Mouse (Mus musculus) frontal cortex, postnatal 36 days (tissue): ENCODE measurements at regions not wholly inside any gene's neighbourhood (a gene's known extent, or its start where the extent isn't known, plus 50 kb on each side); places are given as distances from the start of the nearest gene placed in this dataset.

Source experiments
- DNase-seq, 2 experiments: peaks; one replicate each; pipeline ENCODE4 v3.0.0; 2022; ENCODE audit warnings: low spot score in 2 of 2

DNA sequence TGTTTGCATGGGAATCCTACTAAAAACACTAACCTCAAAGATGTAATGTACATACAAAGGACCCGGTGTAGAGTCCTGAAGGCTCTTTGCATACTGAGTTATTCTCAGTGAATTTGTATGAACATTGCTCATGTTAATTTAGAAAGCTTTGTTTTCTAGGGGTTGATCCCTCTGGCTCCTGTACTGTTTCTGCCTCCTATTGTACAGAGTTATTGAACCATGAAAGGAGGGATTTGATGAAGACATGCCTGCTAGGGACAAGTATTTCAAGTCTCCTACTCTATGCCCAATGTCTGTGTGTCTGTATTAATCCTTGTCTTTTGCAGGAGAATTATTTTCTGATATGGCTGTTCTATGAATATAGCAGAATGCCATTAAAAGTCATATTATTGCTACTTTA is 1425.1 kb downstream of the Fam181b start:
- DNase-seq, result no peak

- DNase-seq, result no peak
Measured at GRCm38 (mm10) chr7:94517002-94517401, 1437.3 kb downstream of the Fam181b start.

- DNase-seq, result no peak
Measured at GRCm38 (mm10) chr7:94532520-94532919, 1452.9 kb downstream of the Fam181b start.

- DNase-seq, result no peak
Measured at GRCm38 (mm10) chr7:94548332-94548731, 1468.7 kb downstream of the Fam181b start.

GRCm38 (mm10) chr7:94581475-94581874 is 1501.8 kb downstream of the Fam181b start:
- no peak for DNase-seq

DNA sequence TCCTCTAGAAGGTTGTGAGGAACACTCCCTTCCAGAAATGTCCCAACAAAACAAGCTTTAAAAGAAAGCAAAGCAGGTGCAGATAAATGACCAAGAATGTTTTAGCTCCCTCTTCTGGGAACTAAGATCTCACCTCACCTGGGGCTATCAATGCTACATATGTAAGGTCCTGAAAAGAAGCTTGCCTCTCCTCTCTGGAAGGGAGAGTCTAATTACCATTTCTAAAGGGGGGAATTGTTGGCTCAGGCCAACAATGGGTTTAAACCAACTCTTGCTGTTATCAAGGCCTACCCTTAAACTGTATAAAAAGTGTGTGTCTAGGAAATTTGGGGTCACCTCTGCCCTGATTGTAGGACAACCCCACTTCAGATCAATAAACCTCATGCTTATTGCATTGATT is 1508.1 kb downstream of the Fam181b start:
- DNase-seq, result no peak

- no peak for DNase-seq
Measured at GRCm38 (mm10) chr7:94594643-94595042, 1515.0 kb downstream of the Fam181b start.

DNA sequence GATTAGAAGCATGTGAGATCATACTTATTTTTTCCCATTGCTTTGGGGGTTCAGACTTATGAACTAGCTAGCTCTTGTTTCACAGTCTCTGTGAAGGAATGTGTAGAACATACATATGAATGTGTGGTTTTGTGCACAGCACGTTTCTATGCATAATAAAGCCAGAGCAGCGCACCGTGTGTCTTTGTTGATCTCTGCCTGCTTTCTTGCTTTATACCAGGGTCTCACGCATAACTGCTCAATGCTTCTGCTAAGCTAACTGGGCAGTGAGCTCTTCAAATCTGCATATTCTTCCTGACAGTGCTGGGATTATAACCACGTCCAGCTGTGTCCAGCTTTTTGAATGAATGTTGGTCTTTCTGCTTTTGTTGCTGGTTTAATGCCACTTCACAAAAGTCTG is 1539.3 kb downstream of the Fam181b start:
- DNase-seq, result no peak

- DNase-seq, result no peak
Measured at GRCm38 (mm10) chr7:94624546-94624945, 1544.9 kb downstream of the Fam181b start.

DNA sequence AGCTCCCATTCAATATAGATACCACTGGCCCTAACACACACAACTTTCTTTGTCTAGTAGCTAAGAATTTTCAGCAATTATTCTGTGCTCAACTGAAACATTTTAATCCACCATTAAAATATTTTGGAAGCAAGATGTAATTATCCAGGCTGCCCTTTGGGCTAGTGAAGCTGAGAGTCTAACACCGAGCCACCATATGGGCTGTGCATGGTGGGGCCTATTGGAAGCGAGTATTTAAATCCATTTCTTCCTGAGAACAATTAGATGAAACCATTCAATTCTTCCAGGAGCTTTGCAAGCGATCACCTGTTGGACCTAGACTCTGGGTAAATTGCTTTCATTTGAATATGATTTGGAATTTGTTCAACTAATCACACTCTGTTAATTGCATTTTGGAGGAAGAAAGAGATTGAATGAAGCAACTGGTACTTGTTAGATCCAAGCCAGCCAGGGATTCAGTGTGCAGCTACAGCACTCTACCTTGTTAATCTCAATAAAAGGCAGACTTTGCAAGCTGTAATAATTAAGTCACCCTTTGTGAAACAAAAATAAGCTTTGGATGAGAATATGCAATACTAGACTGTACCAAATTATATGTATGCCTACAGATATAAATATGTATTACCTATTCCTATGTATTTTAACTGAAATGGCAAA is 1533.6 kb upstream of the Tenm4 start:
- no peak for DNase-seq

- no peak for DNase-seq
Measured at GRCm38 (mm10) chr7:94644560-94645285, 1526.3 kb upstream of the Tenm4 start.

DNA sequence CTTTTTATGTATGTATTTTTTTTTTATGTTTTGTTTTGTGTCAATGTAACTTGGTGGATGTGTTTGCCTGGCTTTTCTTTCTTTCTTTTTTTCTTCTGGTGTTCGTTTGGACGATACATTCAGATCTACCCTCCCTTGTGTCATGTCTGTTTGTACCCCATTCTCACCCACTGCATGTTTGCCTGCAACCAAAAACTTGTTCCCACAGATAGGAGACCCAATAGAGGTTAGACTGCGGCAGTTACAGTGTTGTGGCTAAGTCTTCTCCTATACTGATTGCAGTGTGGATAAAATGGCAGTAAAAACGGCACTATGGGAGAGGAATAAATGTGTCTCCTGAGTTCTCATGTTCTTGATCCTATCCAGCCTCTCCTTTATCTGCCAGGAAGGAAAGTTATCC is 1525.7 kb upstream of the Tenm4 start:
- DNase-seq, result no peak

GRCm38 (mm10) chr7:94650462-94650861 is 1520.6 kb upstream of the Tenm4 start:
- no peak for DNase-seq

- DNase-seq, result no peak
Measured at GRCm38 (mm10) chr7:94666392-94667155, 1504.5 kb upstream of the Tenm4 start.

DNA sequence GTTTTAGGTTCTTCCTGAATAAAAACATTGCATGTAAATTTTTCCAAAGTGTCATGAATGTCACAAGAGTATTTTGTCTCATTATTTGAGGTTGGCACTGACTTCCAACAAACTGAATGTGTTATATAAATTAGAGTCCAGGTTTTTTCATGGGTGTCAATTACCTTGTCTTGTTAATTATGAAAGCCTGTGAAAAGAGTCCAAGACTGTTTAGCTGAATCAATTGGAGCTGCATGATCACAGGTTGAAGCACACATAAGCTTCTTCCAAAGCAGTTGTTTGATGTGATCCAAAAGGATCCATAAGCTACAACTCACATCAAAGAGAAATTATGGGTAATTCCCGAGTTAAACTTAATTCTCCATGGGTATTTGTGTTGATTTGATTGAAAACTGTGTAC is 1502.8 kb upstream of the Tenm4 start:
- no peak for DNase-seq

DNA sequence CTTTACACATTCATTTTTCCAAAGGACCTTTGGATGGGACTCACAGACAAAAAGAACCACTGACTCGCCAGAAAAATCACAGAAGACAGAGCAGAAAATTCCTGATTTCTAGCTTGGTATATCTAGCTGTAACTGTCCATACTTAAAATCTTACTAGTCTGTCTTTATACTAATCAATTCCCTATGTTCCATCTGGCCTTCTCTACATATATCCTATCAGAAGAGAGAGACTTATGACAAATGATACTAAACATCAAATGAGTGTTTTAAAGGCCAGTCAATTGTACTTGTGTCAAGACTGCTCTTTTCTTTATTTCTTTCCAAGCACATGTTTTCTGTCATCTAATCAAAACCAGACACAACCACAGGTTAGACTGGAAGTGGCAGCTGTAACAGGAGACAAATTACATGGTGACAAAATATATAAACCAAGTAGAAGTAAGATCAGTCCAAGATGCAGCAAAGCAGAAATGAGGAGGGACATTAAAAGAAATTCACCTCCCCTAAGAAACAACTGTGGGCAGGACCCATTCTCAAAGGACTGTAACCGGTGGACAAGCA is 1502.1 kb upstream of the Tenm4 start:
- no peak for DNase-seq

DNA sequence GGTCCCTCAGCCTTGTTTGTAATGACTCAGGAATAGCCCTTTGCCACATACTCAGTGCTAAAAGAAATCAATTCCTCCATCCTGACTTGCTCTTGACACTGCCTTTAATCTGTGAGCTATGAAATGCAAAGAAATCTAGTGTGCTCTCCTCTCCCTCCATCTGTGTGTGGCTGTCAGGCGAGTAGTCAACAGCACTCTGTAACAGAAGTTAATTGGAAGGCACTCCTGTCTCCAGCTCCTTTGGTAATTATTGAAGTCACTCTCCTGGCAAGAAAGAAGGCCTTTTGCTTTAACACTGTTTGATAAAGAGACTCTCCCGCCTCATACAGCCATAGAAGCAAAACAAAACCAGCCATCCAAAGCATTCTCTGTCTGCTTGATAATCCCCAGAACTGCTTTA is 1483.2 kb upstream of the Tenm4 start:
- DNase-seq, result no peak

GRCm38 (mm10) chr7:94697214-94697613 is 1473.8 kb upstream of the Tenm4 start:
- no peak for DNase-seq

GRCm38 (mm10) chr7:94706457-94706856 is 1464.6 kb upstream of the Tenm4 start:
- no peak for DNase-seq

- DNase-seq, result peak in 1 of 2 experiments; percentile 4
Measured at GRCm38 (mm10) chr7:94733433-94733832, 1437.6 kb upstream of the Tenm4 start.

- no peak for DNase-seq
Measured at GRCm38 (mm10) chr7:94734741-94735140, 1436.3 kb upstream of the Tenm4 start.
